Mouse (Mus musculus): Measurements from ENCODE around the gene Adcy5.

DNA sequence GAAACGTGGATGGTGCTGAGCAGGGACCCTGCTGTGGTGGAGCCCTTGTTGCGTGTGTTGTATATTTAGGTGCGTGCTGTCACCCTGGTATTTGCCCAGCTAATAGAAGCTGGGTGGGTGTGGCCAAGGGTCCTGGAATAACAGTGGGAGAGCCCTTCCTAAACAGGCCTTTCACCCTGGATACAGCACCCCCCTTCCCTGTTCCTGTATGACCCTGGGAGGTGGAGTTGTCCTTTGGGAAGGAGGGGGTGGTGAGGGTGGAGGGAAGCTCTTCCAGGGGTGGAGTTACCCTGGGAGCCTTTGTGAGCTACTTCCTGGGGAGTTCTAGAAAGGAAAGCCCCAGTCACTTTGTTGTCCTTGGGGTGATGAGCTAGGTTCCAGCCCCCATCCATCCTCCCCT lies 38.7 kb downstream of the Adcy5 start:
- TF ChIP-seq CTCF (IDR thresholded peaks at IDR 0.05; ENCODE audit: low read depth) = no peak
- TF ChIP-seq EP300 (IDR thresholded peaks at IDR 0.05; ENCODE audit: low read depth) = no peak

Measured in heart, postnatal 0 days (tissue).